Mouse (Mus musculus) embryonic facial prominence, embryonic 12.5 days (tissue): Measurements from ENCODE around the gene Creg1. TPM values are rescaled to one million over a fixed set of nuclear protein-coding genes. Genes with fewer than 3 reads are reported as not detected.

Experiments
- ATAC-seq: fragments of 200-750 bp; cut with Nextera tagmentation; 2 replicates; pipeline ENCODE4 v1.8.0; 2017; ENCODE audit not compliant: insufficient number of reproducible peaks, insufficient read depth, low FRiP score, low TSS enrichment
- H3K27ac ChIP-seq: fragments of 300-500 bp; sonication (generic); 2 replicates; pipeline ENCODE4 v1.5.1; 2016; ENCODE audit warnings: mild to moderate bottlenecking
- H3K27me3 ChIP-seq: fragments of 300-500 bp; sonication (generic); 2 replicates; pipeline ENCODE4 v1.6.1; 2016; ENCODE audit warnings: mild to moderate bottlenecking, moderate library complexity
- H3K36me3 ChIP-seq: fragments of 300-500 bp; sonication (generic); 2 replicates; pipeline ENCODE4 v1.6.1; 2016; ENCODE audit warnings: mild to moderate bottlenecking
- H3K4me1 ChIP-seq: fragments of 300-500 bp; sonication (generic); 2 replicates; pipeline ENCODE4 v1.6.1; 2016
- H3K4me2 ChIP-seq: fragments of 300-500 bp; sonication (generic); replicated peaks from 2 replicates; pipeline ENCODE4 v1.6.1; 2016; ENCODE audit warnings: mild to moderate bottlenecking, moderate library complexity
- H3K4me3 ChIP-seq: fragments of 300-500 bp; sonication (generic); 2 replicates; pipeline ENCODE4 v1.5.1; 2016; ENCODE audit warnings: mild to moderate bottlenecking
- H3K9ac ChIP-seq: fragments of 300-500 bp; sonication (generic); 2 replicates; pipeline ENCODE4 v1.6.1; 2016; ENCODE audit warnings: mild to moderate bottlenecking, moderate library complexity
- H3K9me3 ChIP-seq: fragments of 300-500 bp; sonication (generic); 2 replicates; pipeline ENCODE4 v1.6.1; 2016; ENCODE audit warnings: mild to moderate bottlenecking, moderate library complexity
- WGBS: fragments of 180-500 bp; shearing (Covaris S2); methylation state at CpG from one replicate; pipeline ENCODE4 v1.1.7; 2016; 5-methylcytosine and 5-hydroxymethylcytosine counted together
- polyA plus RNA-seq: library from polyadenylated mRNA; unstranded; fragments of >200 nt; fragmentation: Nextera tagmentation; extraction: Ambion mirVana; gene quantifications from 2 replicates; pipeline ENCODE4 v1.2.1, GENCODE M21; 2016

The Creg1 gene
- polyA plus RNA-seq, 1 experiment from 2014 or later = 41.5 TPM

- Histone ChIP-seq H3K9me3 (no peaks in the 10 kb centered on the region), H3K27ac (no peak overlapping the region), H3K4me2 (peak overlapping the region; percentile 28; the same call in 1 of the 2 replicates), H3K27me3 (no peaks in the 10 kb centered on the region), H3K4me3 (no peak overlapping the region), H3K36me3 (0 out of 2 replicates have a peak, but pooled peaks cover 2% of the 10 kb centered on the region), H3K9ac (no peak overlapping the region), H3K4me1 (peaks cover 18% of the 10 kb centered on the region; the same call in 1 of the 2 replicates)
- ATAC-seq = peak; percentile 49; the same call in 1 of the 2 replicates
- 1% methylated on average over 12 of the region's 12 CpGs for WGBS
These were observed 7.9 kb downstream of the Creg1 start for GRCm38 (mm10) chr1:165771491-165771897.

- ATAC-seq = no peak
- peaks cover 18% of the 10 kb centered on the region; the same call in 1 of the 2 replicates for H3K4me1 ChIP-seq
- no peak overlapping the region for H3K9ac ChIP-seq
- H3K4me2 ChIP-seq = peak overlapping the region; percentile 28; the same call in 1 of the 2 replicates
- no peak overlapping the region for H3K4me3 ChIP-seq
- no peaks in the 10 kb centered on the region for H3K27me3 ChIP-seq
- 45% methylated on average over 9 of the region's 9 CpGs for WGBS
- no peak overlapping the region for H3K27ac ChIP-seq
- H3K9me3 ChIP-seq = no peaks in the 10 kb centered on the region
- H3K36me3 ChIP-seq = 0 out of 2 replicates have a peak, but pooled peaks cover 2% of the 10 kb centered on the region
These were observed 8.5 kb downstream of the Creg1 start for GRCm38 (mm10) chr1:165771998-165772397.

- no peaks in the 10 kb centered on the region for H3K9me3 ChIP-seq
- H3K27me3 ChIP-seq = 0 out of 2 replicates have a peak, but pooled peaks cover 7% of the 10 kb centered on the region
- ATAC-seq = no peak
- no peak overlapping the region for H3K9ac ChIP-seq
- H3K4me2 ChIP-seq = no peak overlapping the region
- no peak overlapping the region for H3K27ac ChIP-seq
- 0 out of 2 replicates have a peak, but pooled peaks cover 1% of the 10 kb centered on the region for H3K36me3 ChIP-seq
- 45% methylated on average over 19 of the region's 19 CpGs for WGBS
- no peak overlapping the region for H3K4me3 ChIP-seq
- peaks cover 20% of the 10 kb centered on the region for H3K4me1 ChIP-seq
These were observed 12.2 kb downstream of the Creg1 start for GRCm38 (mm10) chr1:165775518-165776294.

DNA sequence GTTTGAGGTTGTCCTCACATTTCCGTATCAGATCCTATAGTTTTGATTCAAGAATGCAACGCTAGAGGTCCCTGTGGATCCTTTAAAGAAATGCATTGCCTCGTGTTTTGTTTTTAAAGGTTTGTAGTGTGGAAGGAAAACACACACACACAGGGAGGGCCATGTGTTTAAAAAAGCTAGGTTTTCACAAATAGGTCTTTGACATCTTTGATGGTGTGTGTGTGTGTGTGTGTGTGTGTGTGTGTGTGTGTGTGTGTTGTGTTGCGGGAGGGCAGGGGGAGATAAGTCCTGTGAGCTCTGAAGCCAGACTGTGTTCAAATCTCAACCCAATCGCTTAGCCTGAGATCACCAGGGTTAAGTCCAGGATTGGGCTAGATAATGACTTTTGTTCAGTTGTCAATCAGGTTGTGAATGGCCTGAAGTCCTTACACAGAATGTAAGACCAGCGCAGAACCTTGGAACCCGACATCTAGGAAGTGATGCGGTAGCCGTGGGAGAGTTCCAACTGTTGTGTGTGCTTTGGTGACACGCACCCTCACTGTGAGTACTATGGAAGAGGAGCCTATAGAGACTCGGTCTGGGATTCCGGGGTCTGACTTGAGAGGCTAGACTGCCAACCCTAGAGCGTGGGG, 16.5 kb downstream of the Creg1 start:
- no peaks in the 10 kb centered on the region for H3K36me3 ChIP-seq
- peaks cover 9% of the 10 kb centered on the region for H3K4me1 ChIP-seq
- H3K4me2 ChIP-seq = peak overlapping the region; percentile 50
- peak; percentile 53; the same call in 1 of the 2 replicates for ATAC-seq
- no peak overlapping the region for H3K27ac ChIP-seq
- H3K4me3 ChIP-seq = peak overlapping the region; percentile 24
- no peaks in the 10 kb centered on the region for H3K9me3 ChIP-seq
- WGBS = 5% methylated on average over 13 of the region's 13 CpGs
- 0 out of 2 replicates have a peak, but pooled peaks cover 7% of the 10 kb centered on the region for H3K27me3 ChIP-seq
- H3K9ac ChIP-seq = no peak overlapping the region

DNA sequence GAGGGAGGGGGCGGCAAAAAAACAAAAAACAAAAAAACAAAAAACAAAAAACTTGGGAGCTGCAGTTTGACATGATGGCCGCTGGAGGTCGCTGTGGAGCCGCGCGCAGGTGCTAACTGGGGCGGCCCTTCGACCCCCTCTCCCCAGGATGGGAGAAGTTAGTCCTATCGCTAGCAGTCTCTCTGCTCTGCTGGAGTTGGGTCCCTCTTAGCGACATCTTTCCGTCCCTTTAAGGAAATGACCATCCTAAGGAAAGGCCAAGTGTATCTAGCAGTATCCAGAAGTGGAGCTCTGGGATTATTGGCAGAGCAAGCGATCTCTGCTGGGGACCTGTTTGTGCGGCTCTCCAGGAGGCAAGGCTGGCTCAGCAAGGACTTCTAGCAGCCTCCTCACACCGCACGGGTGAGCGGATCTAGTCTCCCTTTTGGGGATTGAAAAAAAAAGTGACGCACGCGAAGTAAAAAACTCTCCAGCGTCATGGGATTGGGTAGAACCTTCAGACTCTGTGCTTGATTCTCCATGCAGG, 17.1 kb downstream of the Creg1 start:
- peaks cover 5% of the 10 kb centered on the region for H3K4me1 ChIP-seq
- 3% methylated on average over 20 of the region's 20 CpGs for WGBS
- H3K9me3 ChIP-seq = no peaks in the 10 kb centered on the region
- H3K4me2 ChIP-seq = peak overlapping the region; percentile 50
- ATAC-seq = 0 out of 2 replicates have a peak, but pooled peaks have one; percentile 54
- no peak overlapping the region for H3K27ac ChIP-seq
- H3K27me3 ChIP-seq = 0 out of 2 replicates have a peak, but pooled peaks cover 7% of the 10 kb centered on the region
- H3K4me3 ChIP-seq = peak overlapping the region; percentile 24
- H3K36me3 ChIP-seq = no peaks in the 10 kb centered on the region
- H3K9ac ChIP-seq = no peak overlapping the region

DNA sequence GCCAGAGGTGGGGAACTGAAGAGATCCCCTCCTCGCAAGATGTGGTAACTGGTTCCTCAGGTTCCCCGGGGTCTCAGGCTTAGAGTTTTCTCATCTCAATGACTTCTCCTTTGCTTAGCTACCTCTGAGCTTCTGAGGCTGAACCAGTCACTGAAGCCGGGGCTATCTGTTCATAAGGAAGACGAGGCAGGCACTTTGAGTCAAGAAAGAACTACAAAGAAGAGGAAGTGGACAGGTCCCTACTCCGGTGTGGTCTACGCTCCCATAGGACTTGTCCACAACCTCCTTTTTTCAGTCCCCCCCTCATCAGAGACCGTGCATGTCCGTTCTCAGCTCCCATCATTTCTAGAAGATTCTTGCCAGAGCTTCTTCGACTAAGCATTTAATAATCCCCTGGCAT, 17.9 kb downstream of the Creg1 start:
- Histone ChIP-seq H3K9ac (no peak overlapping the region), H3K27ac (no peak overlapping the region), H3K36me3 (no peaks in the 10 kb centered on the region), H3K4me2 (no peak overlapping the region), H3K9me3 (no peaks in the 10 kb centered on the region), H3K4me3 (no peak overlapping the region), H3K4me1 (peaks cover 10% of the 10 kb centered on the region), H3K27me3 (0 out of 2 replicates have a peak, but pooled peaks cover 7% of the 10 kb centered on the region)
- no peak for ATAC-seq
- WGBS = 81% methylated on average over 9 of the region's 9 CpGs

- no peak for ATAC-seq
- WGBS = 89% methylated on average over 12 of the region's 12 CpGs
- Histone ChIP-seq H3K9ac (no peak overlapping the region), H3K4me1 (peaks cover 10% of the 10 kb centered on the region), H3K27ac (no peak overlapping the region), H3K27me3 (0 out of 2 replicates have a peak, but pooled peaks cover 7% of the 10 kb centered on the region), H3K4me2 (no peak overlapping the region), H3K4me3 (no peak overlapping the region), H3K36me3 (no peaks in the 10 kb centered on the region), H3K9me3 (no peaks in the 10 kb centered on the region)
These were observed 18.4 kb downstream of the Creg1 start for GRCm38 (mm10) chr1:165781911-165782310.

DNA sequence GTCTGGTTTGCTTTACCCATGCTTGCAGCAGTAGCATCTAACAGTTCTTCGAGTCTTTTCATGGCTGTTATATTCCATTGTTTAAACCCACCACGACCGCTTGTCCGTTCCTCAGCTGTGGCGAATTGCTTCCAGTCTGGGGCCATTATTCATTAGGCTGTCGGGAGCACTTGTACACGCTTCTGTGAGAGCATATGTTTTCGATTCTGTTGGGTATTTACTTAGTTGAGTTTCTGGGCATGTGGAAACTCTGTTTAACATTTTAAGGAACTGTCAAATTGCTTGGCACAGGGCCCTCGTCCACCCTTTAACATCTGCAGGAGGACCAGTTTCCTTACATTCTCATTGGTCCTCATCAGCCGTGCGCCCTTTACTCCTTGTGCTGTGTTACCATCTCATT, 22.8 kb downstream of the Creg1 start:
- Histone ChIP-seq H3K4me2 (peak overlapping the region; percentile 22; the same call in 1 of the 2 replicates), H3K36me3 (no peaks in the 10 kb centered on the region), H3K4me1 (peaks cover 10% of the 10 kb centered on the region; the same call in 1 of the 2 replicates), H3K4me3 (no peak overlapping the region), H3K9me3 (no peaks in the 10 kb centered on the region), H3K9ac (no peak overlapping the region), H3K27me3 (peaks cover 6% of the 10 kb centered on the region; the same call in 1 of the 2 replicates), H3K27ac (peak overlapping the region; percentile 61; the same call in 1 of the 2 replicates)
- WGBS = 23% methylated on average over 11 of the region's 11 CpGs
- peak; percentile 62 for ATAC-seq

- Histone ChIP-seq H3K9me3 (no peaks in the 10 kb centered on the region), H3K4me2 (no peak within 1 kb of the TSS), H3K9ac (no peak within 1 kb of the TSS), H3K4me3 (no peak within 1 kb of the TSS), H3K27me3 (peaks cover 6% of the 10 kb centered on the region; the same call in 1 of the 2 replicates), H3K27ac (no peak within 1 kb of the TSS), H3K4me1 (peaks cover 10% of the 10 kb centered on the region; the same call in 1 of the 2 replicates), H3K36me3 (no peaks in the 10 kb centered on the region)
- 76% methylated on average over 8 of the region's 8 CpGs for WGBS
- no peak for ATAC-seq
These were observed 25.0 kb downstream of the Creg1 start, which contains the start of gene Cd247 for GRCm38 (mm10) chr1:165788511-165788910. Gene Cd247 (plus strand): TSS chr1:165788681.

DNA sequence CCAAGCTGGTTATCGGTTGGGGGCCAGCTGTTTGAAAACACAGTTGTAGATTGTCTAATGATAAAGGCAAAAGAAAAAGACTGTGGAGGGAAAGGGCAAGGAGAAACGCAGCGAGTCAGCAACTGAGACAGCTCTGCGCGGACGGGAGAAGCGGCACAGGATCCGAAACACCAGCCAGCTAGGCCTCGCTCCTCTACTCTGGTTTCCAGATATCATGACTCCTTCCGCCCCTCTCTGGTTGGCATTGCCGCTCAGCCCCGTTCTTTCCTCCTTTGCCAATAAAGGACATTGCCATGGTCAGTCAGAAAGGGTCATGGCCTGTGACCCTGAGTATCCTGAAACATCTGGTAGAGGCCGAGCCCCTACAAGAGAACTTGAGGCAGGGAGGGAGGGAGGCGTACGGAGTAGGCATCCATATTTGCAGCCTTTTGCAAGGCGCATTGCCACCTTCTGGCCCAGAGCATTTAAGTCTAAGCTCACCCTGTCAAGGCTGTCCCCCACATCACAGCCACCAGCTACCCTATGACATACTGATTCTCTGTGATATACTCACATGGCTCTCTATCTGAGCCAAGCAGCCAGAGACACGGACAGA, 25.6 kb downstream of the Creg1 start:
- Histone ChIP-seq H3K4me2 (no peak overlapping the region), H3K9ac (no peak overlapping the region), H3K36me3 (no peaks in the 10 kb centered on the region), H3K4me3 (no peak overlapping the region), H3K27me3 (peaks cover 6% of the 10 kb centered on the region; the same call in 1 of the 2 replicates), H3K4me1 (peaks cover 12% of the 10 kb centered on the region; the same call in 1 of the 2 replicates), H3K27ac (no peak overlapping the region), H3K9me3 (no peaks in the 10 kb centered on the region)
- WGBS = 66% methylated on average over 17 of the region's 17 CpGs
- ATAC-seq = no peak

- Histone ChIP-seq H3K9me3 (no peaks in the 10 kb centered on the region), H3K27ac (no peak overlapping the region), H3K4me3 (no peak overlapping the region), H3K36me3 (no peaks in the 10 kb centered on the region), H3K27me3 (peaks cover 6% of the 10 kb centered on the region; the same call in 1 of the 2 replicates), H3K9ac (no peak overlapping the region), H3K4me2 (no peak overlapping the region), H3K4me1 (peaks cover 12% of the 10 kb centered on the region; the same call in 1 of the 2 replicates)
- 89% methylated on average over 6 of the region's 6 CpGs for WGBS
- ATAC-seq = 0 out of 2 replicates have a peak, but pooled peaks have one; percentile 38
These were observed 26.4 kb downstream of the Creg1 start for GRCm38 (mm10) chr1:165789963-165790362.
